Mouse (Mus musculus) heart, adult 2 months (tissue): ENCODE results near the gene Nfkbil1.

ENCODE experiments used
- CTCF ChIP-seq: fragments of 200-600 bp; IDR thresholded peaks from 2 replicates; pipeline ENCODE4 v1.8.1; 2022; ENCODE audit warnings: antibody characterized with exemption, mild to moderate bottlenecking, moderate library complexity
- EP300 ChIP-seq: fragments of 200-500 bp; IDR thresholded peaks from 2 replicates; pipeline ENCODE4 v1.6.1; 2011; ENCODE audit warnings: low read depth, low read length, control low read depth; ENCODE audit not compliant: insufficient read depth

- TF ChIP-seq CTCF (no peak), EP300 (no peak)
Observed at GRCm38 (mm10) chr17:35244999-35245398, 9.4 kb upstream of the Nfkbil1 start.
